Mouse (Mus musculus): ENCODE measurements around the gene Id2. TPM values are rescaled to one million over a fixed set of nuclear protein-coding genes. Genes with fewer than 3 reads are reported as not detected.

Gene Id2
- polyA plus RNA-seq, 1 experiment from 2014 or later, result 127 TPM

DNA sequence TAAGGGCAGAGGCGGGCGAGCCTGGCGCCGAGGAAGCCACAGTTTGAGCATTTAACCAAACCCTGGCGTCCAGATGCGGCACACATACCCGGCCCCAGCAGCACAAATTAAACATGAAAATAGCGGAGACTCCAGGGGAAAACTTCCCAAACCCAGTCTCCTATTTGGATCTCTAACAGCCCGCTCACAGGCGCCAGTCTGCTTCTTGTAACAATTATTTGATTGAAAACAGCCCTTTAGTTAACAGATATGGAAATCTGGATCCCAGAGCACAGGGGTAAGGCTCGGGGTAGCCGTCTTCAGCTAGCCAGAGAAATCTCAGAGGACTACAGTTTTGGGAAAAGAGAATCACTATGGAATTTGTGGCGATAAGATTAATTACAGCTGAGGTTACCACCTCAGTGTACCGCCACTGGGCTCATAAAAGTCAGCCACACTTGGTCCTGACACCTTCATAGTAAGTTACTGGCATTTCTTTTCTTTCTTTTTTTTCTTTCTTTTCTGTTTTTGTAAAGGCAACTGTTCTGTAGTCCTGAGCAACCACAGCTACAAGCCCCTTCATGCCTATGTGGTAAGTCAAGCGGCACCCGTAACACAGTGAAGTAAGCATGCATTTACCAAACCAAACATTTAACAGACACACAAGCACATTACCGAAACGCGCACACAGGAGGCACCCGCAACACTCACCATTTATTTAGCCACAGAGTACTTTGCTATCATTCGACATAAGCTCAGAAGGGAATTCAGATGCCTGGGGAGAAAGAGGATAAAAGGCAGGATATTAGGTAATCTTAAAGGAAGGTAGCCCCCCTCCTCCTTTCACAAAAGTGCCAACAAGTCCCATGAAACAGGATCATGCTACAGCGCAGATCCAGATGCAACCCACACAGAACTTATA, 2.1 kb downstream of the Id2 start:
- Histone ChIP-seq H3K4me3 (ENCODE audit: low read depth, low read length) (peak overlapping the region; percentile 67), H3K9ac (ENCODE audit: low read depth, low read length) (peak overlapping the region; percentile 63), H3K36me3 (ENCODE audit: control insufficient read depth, insufficient read depth) (no peaks in the 10 kb centered on the region), H3K9me3 (replicated peaks; ENCODE audit: control insufficient read depth, low read length) (no peaks in the 10 kb centered on the region), H3K27me3 (ENCODE audit: control insufficient read depth, insufficient read depth, low read depth, low read length) (peaks cover 69% of the 10 kb centered on the region), H3K4me2 (ENCODE audit: low read depth, low read length) (peak overlapping the region; percentile 70), H3K27ac (ENCODE audit: low read length) (peak overlapping the region; percentile 45), H3K4me1 (ENCODE audit: control insufficient read depth, low read depth, low read length) (no peaks in the 10 kb centered on the region; the same call in none of the 2 replicates)
- ATAC-seq (ENCODE audit: low read depth), result no peak
- WGBS (ENCODE audit: insufficient replicate concordance), result 3% methylated on average over 22 of the region's 22 CpGs

DNA sequence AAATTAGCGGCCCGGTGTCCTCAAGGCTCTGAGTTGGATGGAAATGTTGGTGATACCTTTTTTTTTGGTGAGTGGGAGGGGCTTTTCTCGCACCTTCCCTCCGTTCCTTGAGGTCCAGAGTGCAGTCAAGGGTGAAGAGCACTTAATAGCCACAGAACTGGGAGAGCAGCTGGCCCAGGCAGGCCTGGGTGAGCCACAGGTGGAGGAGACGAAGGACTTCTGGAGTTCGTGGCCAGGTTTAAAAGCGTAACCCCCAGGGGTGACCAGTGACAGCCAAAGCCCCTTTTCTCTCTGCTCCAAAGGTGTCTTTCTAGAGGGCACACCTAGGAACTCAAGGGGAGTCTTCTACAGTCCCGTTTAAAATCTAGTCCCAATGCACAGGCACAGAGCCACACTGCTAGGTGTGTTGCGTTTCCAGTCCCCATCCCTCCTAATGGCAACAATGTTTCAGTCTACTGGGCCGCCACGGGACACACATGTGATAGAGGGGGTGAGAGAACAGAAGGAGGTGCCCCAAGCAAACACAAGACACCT, 3.6 kb downstream of the Id2 start:
- no peaks in the 10 kb centered on the region for H3K9me3 ChIP-seq (replicated peaks; ENCODE audit: control insufficient read depth, low read length)
- peaks cover 53% of the 10 kb centered on the region for H3K27me3 ChIP-seq (ENCODE audit: control insufficient read depth, insufficient read depth, low read depth, low read length)
- H3K9ac ChIP-seq (ENCODE audit: low read depth, low read length), result no peak overlapping the region
- no peak overlapping the region for H3K27ac ChIP-seq (ENCODE audit: low read length)
- H3K4me3 ChIP-seq (ENCODE audit: low read depth, low read length), result peak overlapping the region; percentile 17
- H3K4me2 ChIP-seq (ENCODE audit: low read depth, low read length), result peak overlapping the region; percentile 55
- 40% methylated on average over 11 of the region's 11 CpGs for WGBS (ENCODE audit: insufficient replicate concordance)
- no peak for ATAC-seq (ENCODE audit: low read depth)
- H3K36me3 ChIP-seq (ENCODE audit: control insufficient read depth, insufficient read depth), result no peaks in the 10 kb centered on the region
- no peaks in the 10 kb centered on the region; the same call in none of the 2 replicates for H3K4me1 ChIP-seq (ENCODE audit: control insufficient read depth, low read depth, low read length)

DNA sequence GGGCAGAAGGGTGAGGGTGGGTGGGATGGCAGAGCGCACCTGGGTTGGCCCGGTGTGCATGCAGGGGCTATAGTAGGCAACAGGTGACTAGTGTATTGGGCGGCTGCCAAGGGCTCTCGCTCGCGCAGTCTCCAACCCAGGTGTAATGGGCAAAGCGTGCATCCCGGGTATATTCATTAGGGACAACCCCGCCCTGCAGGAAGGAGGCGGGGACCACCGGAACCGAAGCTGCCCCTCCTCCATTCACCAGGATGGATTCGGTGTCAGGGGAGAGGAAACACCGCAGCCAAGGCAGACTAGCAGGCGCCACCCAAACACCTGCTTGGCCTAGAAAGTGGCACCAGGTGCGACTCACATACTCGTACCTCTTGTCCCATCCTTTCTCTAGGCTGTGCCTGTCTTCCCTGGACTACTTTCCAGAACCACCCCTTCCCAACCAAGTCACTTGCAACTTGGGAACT, 4.2 kb downstream of the Id2 start:
- Histone ChIP-seq H3K36me3 (ENCODE audit: control insufficient read depth, insufficient read depth) (no peaks in the 10 kb centered on the region), H3K9me3 (replicated peaks; ENCODE audit: control insufficient read depth, low read length) (no peaks in the 10 kb centered on the region), H3K4me1 (ENCODE audit: control insufficient read depth, low read depth, low read length) (no peaks in the 10 kb centered on the region; the same call in none of the 2 replicates), H3K27ac (ENCODE audit: low read length) (peak overlapping the region; percentile 75), H3K4me3 (ENCODE audit: low read depth, low read length) (peak overlapping the region; percentile 34), H3K27me3 (ENCODE audit: control insufficient read depth, insufficient read depth, low read depth, low read length) (peaks cover 48% of the 10 kb centered on the region), H3K9ac (ENCODE audit: low read depth, low read length) (no peak overlapping the region), H3K4me2 (ENCODE audit: low read depth, low read length) (peak overlapping the region; percentile 55)
- peak; percentile 36 for ATAC-seq (ENCODE audit: low read depth)
- WGBS (ENCODE audit: insufficient replicate concordance), result 13% methylated on average over 17 of the region's 17 CpGs

DNA sequence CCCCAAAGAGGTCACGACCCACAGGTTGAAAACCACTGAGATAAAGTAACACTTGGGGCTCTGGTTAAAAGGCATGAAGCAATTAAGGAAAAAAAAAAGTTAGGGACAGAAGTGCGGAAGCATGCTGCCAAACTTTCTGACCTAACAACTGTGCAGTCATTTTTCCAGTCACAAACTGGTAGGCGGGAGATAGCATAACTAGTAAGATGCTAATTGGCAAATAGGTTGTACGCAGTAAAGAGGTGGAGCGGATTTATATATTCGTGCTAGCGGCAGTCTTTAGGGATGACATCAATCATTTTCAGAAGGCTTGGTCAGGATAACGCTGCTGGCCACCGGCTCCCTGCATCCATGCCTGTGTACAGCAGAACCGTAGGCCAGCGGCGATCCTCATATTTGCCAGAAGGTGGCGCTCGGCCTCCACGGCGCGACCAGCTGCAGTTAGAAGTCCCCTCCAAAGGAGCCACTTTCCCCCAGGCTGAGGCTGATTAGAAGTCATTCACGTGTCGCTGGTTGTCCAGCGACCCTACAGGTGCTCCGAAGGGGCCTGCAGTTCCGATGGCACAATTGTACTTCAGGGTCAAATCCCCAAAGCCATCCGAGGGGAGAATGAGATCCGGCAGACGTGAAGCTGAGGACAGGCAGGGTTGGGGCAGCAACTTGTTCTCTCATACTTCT, 4.8 kb downstream of the Id2 start:
- no peak overlapping the region for H3K9ac ChIP-seq (ENCODE audit: low read depth, low read length)
- peak overlapping the region; percentile 34 for H3K4me3 ChIP-seq (ENCODE audit: low read depth, low read length)
- H3K27ac ChIP-seq (ENCODE audit: low read length), result peak overlapping the region; percentile 75
- WGBS (ENCODE audit: insufficient replicate concordance), result 8% methylated on average over 25 of the region's 25 CpGs
- H3K36me3 ChIP-seq (ENCODE audit: control insufficient read depth, insufficient read depth), result no peaks in the 10 kb centered on the region
- no peaks in the 10 kb centered on the region for H3K9me3 ChIP-seq (replicated peaks; ENCODE audit: control insufficient read depth, low read length)
- no peaks in the 10 kb centered on the region; the same call in 1 of the 2 replicates for H3K4me1 ChIP-seq (ENCODE audit: control insufficient read depth, low read depth, low read length)
- peak overlapping the region; percentile 55 for H3K4me2 ChIP-seq (ENCODE audit: low read depth, low read length)
- H3K27me3 ChIP-seq (ENCODE audit: control insufficient read depth, insufficient read depth, low read depth, low read length), result peaks cover 42% of the 10 kb centered on the region
- peak; percentile 30; the same call in 1 of the 2 replicates for ATAC-seq (ENCODE audit: low read depth)

DNA sequence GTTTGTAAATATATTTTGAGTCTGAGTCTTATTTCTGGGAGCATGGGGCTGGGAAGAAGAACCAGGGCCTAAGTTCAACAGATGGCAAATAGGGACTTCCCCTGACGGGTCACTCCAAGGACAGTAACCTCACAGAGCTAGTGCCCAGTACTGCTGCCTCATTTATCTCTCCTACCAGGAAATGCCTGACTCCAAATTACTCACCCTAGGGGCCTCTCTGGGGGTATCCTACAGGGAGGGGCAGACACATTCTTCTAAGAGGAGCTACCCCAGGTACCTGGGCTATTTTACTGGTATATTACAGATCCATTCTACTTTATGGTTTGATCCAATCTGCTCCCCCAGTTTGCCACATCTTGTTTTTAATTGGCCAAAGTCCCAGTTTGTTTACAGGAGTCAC, 7.5 kb downstream of the Id2 start:
- no peaks in the 10 kb centered on the region for H3K4me1 ChIP-seq (ENCODE audit: control insufficient read depth, low read depth, low read length)
- H3K9ac ChIP-seq (ENCODE audit: low read depth, low read length), result no peak overlapping the region
- WGBS (ENCODE audit: insufficient replicate concordance), result 29% methylated on average over 1 of the region's 1 CpGs
- no peaks in the 10 kb centered on the region for H3K36me3 ChIP-seq (ENCODE audit: control insufficient read depth, insufficient read depth)
- no peak overlapping the region for H3K4me2 ChIP-seq (ENCODE audit: low read depth, low read length)
- H3K4me3 ChIP-seq (ENCODE audit: low read depth, low read length), result no peak overlapping the region
- ATAC-seq (ENCODE audit: low read depth), result no peak
- H3K27ac ChIP-seq (ENCODE audit: low read length), result no peak overlapping the region
- H3K9me3 ChIP-seq (replicated peaks; ENCODE audit: control insufficient read depth, low read length), result no peaks in the 10 kb centered on the region
- peaks cover 15% of the 10 kb centered on the region for H3K27me3 ChIP-seq (ENCODE audit: control insufficient read depth, insufficient read depth, low read depth, low read length)

DNA sequence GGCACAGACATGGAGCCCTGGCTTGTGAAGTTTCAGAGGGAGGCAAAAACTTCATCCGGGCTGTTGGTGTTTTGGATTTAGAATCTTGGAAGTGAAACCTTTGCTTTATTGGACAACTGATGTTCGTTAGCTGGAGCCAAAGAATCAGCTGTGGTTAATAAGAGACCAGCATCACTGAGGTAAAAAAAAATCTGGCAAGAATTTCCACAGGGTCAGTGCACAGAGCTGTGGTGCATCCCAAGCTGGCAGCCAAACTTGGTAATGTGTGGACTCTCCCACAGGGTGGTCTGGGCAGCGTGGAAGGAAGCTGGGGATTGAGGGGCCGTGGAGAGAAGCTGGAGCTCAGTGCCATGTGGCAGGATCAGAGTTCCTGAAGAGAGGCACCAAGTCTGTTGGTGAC, 10.0 kb downstream of the Id2 start:
- Histone ChIP-seq H3K9me3 (replicated peaks; ENCODE audit: control insufficient read depth, low read length) (no peaks in the 10 kb centered on the region), H3K4me3 (ENCODE audit: low read depth, low read length) (no peak overlapping the region), H3K27ac (ENCODE audit: low read length) (no peak overlapping the region), H3K36me3 (ENCODE audit: control insufficient read depth, insufficient read depth) (no peaks in the 10 kb centered on the region), H3K4me1 (ENCODE audit: control insufficient read depth, low read depth, low read length) (no peaks in the 10 kb centered on the region), H3K4me2 (ENCODE audit: low read depth, low read length) (no peak overlapping the region), H3K9ac (ENCODE audit: low read depth, low read length) (no peak overlapping the region), H3K27me3 (ENCODE audit: control insufficient read depth, insufficient read depth, low read depth, low read length) (no peaks in the 10 kb centered on the region; the same call in 1 of the 2 replicates)
- WGBS (ENCODE audit: insufficient replicate concordance), result 44% methylated on average over 4 of the region's 4 CpGs
- ATAC-seq (ENCODE audit: low read depth), result no peak

DNA sequence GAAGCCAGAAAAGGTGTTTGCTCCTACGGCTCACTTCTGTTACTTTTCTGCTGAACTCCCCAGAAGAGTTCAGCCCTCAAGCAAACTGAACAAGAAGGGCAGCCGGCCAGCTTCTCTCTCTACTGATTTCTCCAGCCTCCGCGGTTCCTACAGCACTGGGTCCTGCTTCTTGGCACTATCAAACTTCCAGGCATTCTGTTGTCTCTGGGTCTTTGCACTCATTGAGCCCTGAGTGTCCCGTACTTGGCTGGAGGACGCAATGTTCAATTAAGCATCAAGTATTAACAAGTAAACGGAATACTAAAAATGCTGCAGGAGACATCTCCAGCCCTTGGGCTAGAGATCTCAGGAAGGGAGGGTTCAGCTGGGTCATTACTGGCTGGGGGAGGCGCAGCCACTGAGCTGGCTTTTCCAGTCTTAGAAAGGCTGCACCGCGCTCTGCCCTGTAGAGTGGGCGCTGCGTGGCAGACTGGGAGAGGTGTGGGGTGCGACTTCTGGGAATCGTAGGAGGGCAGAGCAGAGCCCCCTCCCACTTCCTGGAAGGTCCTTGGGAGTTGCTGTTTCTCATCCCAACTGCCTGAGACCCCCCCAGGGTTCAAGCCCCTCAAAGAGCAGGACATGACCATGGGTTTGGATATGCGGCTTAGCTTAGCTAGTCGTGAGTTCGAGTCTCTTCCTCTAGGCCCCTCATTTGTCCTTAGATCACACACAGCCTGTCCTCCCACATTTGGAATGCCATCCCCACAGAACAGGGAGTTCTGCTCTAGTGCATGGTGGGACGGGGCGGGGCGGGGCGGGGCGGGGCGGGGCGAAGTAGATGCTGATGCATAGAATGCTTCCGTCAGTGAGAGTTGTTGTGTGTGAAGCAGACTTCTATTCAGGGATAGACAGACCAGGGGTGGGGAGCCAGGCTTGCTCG, 13.4 kb downstream of the Id2 start:
- H3K9ac ChIP-seq (ENCODE audit: low read depth, low read length), result no peak overlapping the region
- ATAC-seq (ENCODE audit: low read depth), result no peak
- no peak overlapping the region for H3K4me2 ChIP-seq (ENCODE audit: low read depth, low read length)
- no peaks in the 10 kb centered on the region for H3K4me1 ChIP-seq (ENCODE audit: control insufficient read depth, low read depth, low read length)
- no peaks in the 10 kb centered on the region for H3K9me3 ChIP-seq (replicated peaks; ENCODE audit: control insufficient read depth, low read length)
- no peaks in the 10 kb centered on the region; the same call in 1 of the 2 replicates for H3K27me3 ChIP-seq (ENCODE audit: control insufficient read depth, insufficient read depth, low read depth, low read length)
- WGBS (ENCODE audit: insufficient replicate concordance), result 43% methylated on average over 26 of the region's 26 CpGs
- no peak overlapping the region for H3K4me3 ChIP-seq (ENCODE audit: low read depth, low read length)
- no peak overlapping the region for H3K27ac ChIP-seq (ENCODE audit: low read length)
- H3K36me3 ChIP-seq (ENCODE audit: control insufficient read depth, insufficient read depth), result no peaks in the 10 kb centered on the region

DNA sequence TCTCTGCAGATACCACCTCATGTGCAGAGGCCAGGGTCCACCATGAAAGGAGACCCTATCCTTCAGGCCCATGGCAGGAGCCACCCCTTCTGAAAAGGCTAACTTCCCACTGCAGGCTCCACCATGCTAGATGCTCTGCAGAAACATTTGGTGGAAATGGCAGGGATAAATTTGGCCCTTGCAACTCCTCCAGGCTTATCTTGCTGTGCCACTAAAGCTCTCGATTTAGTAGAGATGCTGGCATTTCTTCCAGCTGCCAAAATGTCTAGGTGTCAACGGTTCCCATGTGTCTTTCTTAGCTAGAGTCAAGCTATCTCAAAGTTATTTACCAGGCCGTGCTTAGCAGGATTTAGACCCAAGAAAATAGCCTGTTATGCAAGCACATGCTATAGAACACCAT, 22.6 kb downstream of the Id2 start:
- Histone ChIP-seq H3K4me3 (ENCODE audit: low read depth, low read length) (no peak overlapping the region), H3K27me3 (ENCODE audit: control insufficient read depth, insufficient read depth, low read depth, low read length) (no peaks in the 10 kb centered on the region), H3K36me3 (ENCODE audit: control insufficient read depth, insufficient read depth) (no peaks in the 10 kb centered on the region), H3K9ac (ENCODE audit: low read depth, low read length) (no peak overlapping the region), H3K27ac (ENCODE audit: low read length) (no peak overlapping the region), H3K4me2 (ENCODE audit: low read depth, low read length) (no peak overlapping the region), H3K4me1 (ENCODE audit: control insufficient read depth, low read depth, low read length) (no peaks in the 10 kb centered on the region), H3K9me3 (replicated peaks; ENCODE audit: control insufficient read depth, low read length) (no peaks in the 10 kb centered on the region)
- 60% methylated on average over 3 of the region's 3 CpGs for WGBS (ENCODE audit: insufficient replicate concordance)
- ATAC-seq (ENCODE audit: low read depth), result no peak

Measured in liver, embryonic 16.5 days (tissue).